Mouse (Mus musculus) midbrain, embryonic 11.5 days (tissue): ENCODE data around the gene Abca4. TPM values are rescaled to one million over a fixed set of nuclear protein-coding genes. Genes with fewer than 3 reads are reported as not detected.
"Not testable (repeated sequence)": the region's sequence is repeated elsewhere in the genome, so short reads cannot be mapped to it uniquely, and the experiment has no call there.

Experiments used
- ATAC-seq: fragments of 200-750 bp; cut with Nextera tagmentation; 2 replicates; pipeline ENCODE4 v1.8.0; 2017; ENCODE audit warnings: moderate TSS enrichment, moderate library complexity; ENCODE audit not compliant: low FRiP score
- DNase-seq: peaks from one replicate; pipeline ENCODE4 v3.0.0; 2015; ENCODE audit warnings: low spot score; ENCODE audit errors: missing footprints
- H3K27ac ChIP-seq: fragments of 300-500 bp; sonication (generic); 2 replicates; pipeline ENCODE4 v1.5.1; 2014; ENCODE audit warnings: low read depth, low read length
- H3K27me3 ChIP-seq: fragments of 300-500 bp; sonication (generic); 2 replicates; pipeline ENCODE4 v1.6.1; 2014; ENCODE audit warnings: mild to moderate bottlenecking, low read length, moderate library complexity, mixed read lengths; ENCODE audit not compliant: control insufficient read depth, insufficient read depth
- H3K36me3 ChIP-seq: fragments of 300-500 bp; sonication (generic); 2 replicates; pipeline ENCODE4 v1.6.1; 2014; ENCODE audit warnings: mild to moderate bottlenecking, low read length, moderate library complexity, mixed read lengths; ENCODE audit not compliant: control insufficient read depth, insufficient read depth
- H3K4me1 ChIP-seq: fragments of 300-500 bp; sonication (generic); 2 replicates; pipeline ENCODE4 v1.6.1; 2014; ENCODE audit warnings: low read length; ENCODE audit not compliant: control insufficient read depth, insufficient read depth
- H3K4me2 ChIP-seq: fragments of 300-500 bp; sonication (generic); 2 replicates; pipeline ENCODE4 v1.6.1; 2014; ENCODE audit warnings: mild to moderate bottlenecking, moderate library complexity
- H3K4me3 ChIP-seq: fragments of 300-500 bp; sonication (generic); 2 replicates; pipeline ENCODE4 v1.5.1; 2014; ENCODE audit warnings: low read depth, low read length
- H3K9ac ChIP-seq: fragments of 300-500 bp; sonication (generic); 2 replicates; pipeline ENCODE4 v1.6.1; 2014; ENCODE audit warnings: low read length
- H3K9me3 ChIP-seq: fragments of 300-500 bp; sonication (generic); 2 replicates; pipeline ENCODE4 v1.6.1; 2016; ENCODE audit warnings: low read length; ENCODE audit not compliant: control insufficient read depth
- WGBS: fragments of 180-500 bp; shearing (Covaris S2); extraction: QIAGEN DNeasy Blood & Tissue Kit; methylation state at CpG from one replicate; pipeline ENCODE4 v1.1.7; 2014; 5-methylcytosine and 5-hydroxymethylcytosine counted together
- polyA plus RNA-seq: library from polyadenylated mRNA; unstranded; fragments of >200 nt; fragmentation: Nextera tagmentation; extraction: Ambion mirVana; gene quantifications from 2 replicates; pipeline ENCODE4 v1.2.1, GENCODE M21; 2014

Gene Abca4
- polyA plus RNA-seq, 1 experiment from 2014 or later, result 2.2 TPM

- not testable (repeated sequence) for H3K4me3 ChIP-seq
Measured at GRCm38 (mm10) chr3:122226972-122227371, 182.7 kb downstream of the Abca4 start.

More at GRCm38 (mm10) chr3:122226972-122227371, 182.7 kb downstream of the Abca4 start:
- H3K4me2 ChIP-seq, H3K27ac ChIP-seq, H3K9me3 ChIP-seq, H3K36me3 ChIP-seq, H3K27me3 ChIP-seq, H3K9ac ChIP-seq, ATAC-seq, H3K4me1 ChIP-seq: not testable (repeated sequence)
- DNase-seq, result peak; percentile 60
- 79% methylated on average over 6 of the region's 6 CpGs for WGBS

Other genes starting within 250 kb of the Abca4 start
- 58.7 and 60.0 TPM in 2 replicates for gene Abcd3, start 229.1 kb upstream of the Abca4 start, polyA plus RNA-seq
- 36.7 and 40.6 TPM in 2 replicates for gene Arhgap29, start 91.9 kb upstream of the Abca4 start, polyA plus RNA-seq
- gene Gclm, start 201.1 kb downstream of the Abca4 start, polyA plus RNA-seq, result 56.7 and 61.0 TPM in 2 replicates
- 96.8 and 104 TPM in 2 replicates for gene Dnttip2, start 229.9 kb downstream of the Abca4 start, polyA plus RNA-seq
- 16.6 and 16.7 TPM in 2 replicates for gene Bcar3, start 249.7 kb downstream of the Abca4 start, polyA plus RNA-seq